Mouse (Mus musculus) embryo, embryonic 11 days (tissue): ENCODE results near the gene Nek10.
"Not testable (repeated sequence)": the region's sequence is repeated elsewhere in the genome, so short reads cannot be mapped to it uniquely, and the experiment has no call there.

Experiments
- DNase-seq: peaks from one replicate; pipeline ENCODE4 v3.0.0-alpha.2; 2015

Gene Nek10

DNA sequence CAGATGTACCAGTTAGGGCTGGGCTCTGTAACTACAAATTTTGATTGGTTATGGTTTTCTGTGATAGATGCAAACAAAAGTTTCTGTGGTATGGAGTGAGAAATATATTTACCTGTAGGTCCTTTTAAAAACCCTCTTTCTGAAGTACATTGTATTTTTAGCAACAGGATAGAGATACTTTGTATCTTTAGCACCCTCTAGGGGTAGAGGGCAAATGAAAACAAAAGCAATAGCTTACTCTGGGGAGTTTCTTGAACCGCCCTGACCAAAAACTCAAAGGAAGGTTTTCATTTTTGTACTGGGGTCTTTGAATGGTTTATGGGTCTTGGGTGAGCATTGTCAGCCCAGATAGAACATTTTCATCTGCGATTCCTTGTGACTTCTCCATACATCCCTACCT is 188.4 kb downstream of the Nek10 start:
- DNase-seq, result no peak

DNA sequence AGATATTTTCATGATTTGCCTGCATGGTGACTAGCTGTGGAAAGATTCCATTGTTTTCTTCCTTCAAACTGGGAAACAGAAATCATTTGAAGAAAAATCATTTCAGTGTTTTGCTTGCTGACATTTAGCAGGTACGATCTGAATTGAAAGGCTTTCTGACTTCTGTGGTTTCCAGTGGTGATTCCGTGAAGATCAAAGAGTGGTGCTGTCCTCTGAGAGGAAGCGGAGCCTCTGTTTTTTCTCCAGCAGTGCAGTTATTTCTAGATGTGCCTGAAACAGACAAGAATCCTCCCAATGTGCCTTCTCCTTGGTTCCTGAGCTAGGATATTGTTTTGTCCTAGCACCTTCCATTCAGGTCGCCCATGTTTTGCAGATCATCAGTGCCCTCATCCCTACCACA is 208.2 kb downstream of the Nek10 start:
- no peak for DNase-seq

DNA sequence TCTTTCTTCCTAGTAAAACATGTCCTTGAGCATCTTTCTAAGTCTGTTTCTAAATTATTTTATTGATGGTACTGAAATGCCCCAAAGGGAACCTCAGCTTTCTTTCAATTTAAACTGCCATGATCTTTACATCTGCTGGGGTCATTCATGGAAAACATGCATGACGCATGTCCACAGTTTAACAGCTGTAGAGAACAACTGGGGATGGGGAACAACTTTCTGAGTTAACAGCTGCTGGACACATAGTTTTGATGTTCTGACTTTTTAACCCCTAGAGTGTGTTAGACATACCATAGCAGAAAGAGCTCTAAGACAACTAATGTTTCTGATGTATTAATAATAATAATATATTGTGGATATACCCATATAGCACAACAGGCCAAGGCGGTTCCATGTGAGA is 211.6 kb downstream of the Nek10 start:
- no peak for DNase-seq

DNA sequence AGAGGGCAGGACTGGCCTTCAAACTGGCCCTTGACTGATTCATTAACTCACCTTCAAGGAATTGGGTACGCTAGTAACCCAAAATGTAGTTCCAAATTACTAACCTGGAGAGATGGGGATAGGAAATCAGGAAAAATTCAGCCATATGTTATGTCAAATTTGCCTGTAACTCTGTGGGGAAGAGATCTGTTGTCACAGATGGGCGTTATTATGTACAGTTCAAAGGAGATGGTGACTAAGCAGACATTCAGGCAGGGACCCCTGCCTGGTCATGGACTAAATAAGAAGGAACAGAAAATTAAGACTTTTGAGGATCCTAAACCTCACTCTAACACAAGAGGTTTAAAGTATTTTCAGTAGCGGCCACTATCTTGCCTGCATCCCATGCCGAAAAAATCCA is 227.4 kb downstream of the Nek10 start:
- DNase-seq, result not testable (repeated sequence)

DNA sequence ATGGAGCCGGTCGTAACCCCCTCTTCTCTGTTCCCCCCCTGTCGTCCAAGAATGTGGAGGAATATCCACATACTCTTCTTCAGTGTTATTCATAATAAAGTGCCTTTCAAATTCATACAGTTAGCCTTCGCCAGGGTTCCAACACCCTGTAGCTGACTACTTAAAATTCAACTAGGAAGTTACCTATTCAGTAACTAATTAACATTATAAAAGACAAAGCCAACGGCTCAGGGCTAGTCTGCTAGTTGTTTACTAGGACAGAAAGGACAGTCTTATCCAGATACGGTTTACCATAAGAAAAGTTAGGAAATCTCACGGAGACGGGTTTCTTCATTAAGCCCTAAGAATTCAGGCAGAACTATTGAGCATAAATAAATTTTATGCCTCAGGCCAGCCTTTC is 231.4 kb downstream of the Nek10 start:
- DNase-seq, result not testable (repeated sequence)

DNA sequence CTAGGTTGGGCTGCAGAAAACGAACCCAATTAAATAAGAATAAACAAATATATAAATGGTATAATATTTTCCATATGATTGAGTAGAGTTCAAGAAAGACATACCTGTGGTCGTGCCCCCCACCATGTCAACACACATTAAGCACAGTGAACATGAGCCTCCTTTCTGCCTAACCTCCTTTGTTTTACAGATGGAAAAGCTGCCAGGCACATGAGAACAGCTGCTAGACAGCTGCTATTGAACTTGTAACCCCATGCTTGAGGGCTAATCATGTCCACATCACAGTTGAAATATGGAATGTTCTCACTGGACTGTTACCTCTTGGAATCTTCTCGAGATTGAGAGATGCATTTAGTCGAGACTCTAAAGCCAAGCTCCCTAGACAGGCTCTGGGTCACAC is 245.0 kb downstream of the Nek10 start:
- DNase-seq, result no peak

DNA sequence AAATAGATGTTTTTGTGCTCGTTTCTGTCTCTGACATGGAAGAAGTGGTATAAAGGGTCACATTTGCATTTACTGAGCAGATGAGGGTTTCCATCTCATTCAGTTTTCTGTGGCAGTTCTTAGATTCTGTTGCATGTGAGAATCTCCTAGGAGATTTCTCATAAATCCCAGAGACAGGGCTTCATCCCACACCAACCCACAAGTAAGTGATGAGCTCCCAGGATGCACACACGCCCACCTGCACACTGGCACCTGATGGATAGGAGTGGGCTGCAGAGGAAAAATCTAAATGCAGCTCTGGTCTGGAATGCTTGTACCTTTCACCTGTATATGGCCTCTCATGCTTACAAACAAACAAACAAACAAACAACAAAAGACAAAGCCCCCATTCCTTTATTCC is 258.3 kb downstream of the Nek10 start:
- no peak for DNase-seq
